Mouse (Mus musculus): ENCODE measurements at regions not wholly inside any gene's neighbourhood (a gene's known extent, or its start where the extent isn't known, plus 50 kb on each side); places are given as distances from the start of the nearest gene placed in this dataset.

DNA sequence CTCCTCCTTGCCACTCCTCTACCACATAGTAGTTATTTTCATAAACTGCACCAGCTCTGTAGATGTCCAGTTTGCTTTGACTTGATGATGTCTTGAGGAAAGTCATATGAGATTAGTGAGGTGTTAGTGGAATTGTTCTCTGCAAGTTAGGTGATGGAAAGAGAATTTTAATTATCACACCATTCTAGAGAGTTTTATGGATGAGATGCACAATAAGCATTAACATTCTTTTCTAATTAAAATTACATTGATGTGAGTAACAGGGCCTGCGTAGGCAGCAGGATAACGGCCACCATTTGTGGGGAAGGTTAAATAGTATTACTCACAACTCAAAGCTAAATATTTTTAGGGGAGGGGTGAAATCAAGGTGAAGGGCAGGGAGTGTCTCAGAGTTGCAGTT lies 466.7 kb downstream of the Pik3r1 start:
- no peak overlapping the region for H3K4me2 ChIP-seq (ENCODE audit: low read depth, low read length)
- no peaks in the 10 kb centered on the region for H3K4me1 ChIP-seq (ENCODE audit: insufficient read depth, low read length)
- H3K27me3 ChIP-seq (ENCODE audit: insufficient read depth, low read length) = no peaks in the 10 kb centered on the region
- DNase-seq (ENCODE audit: low spot score) (no peak), ATAC-seq (no peak)
- no peak overlapping the region for H3K4me3 ChIP-seq (ENCODE audit: low read length)
- no peak for TF ChIP-seq CTCF (IDR thresholded peaks at IDR 0.05; ENCODE audit: low read depth)
- no peak overlapping the region for H3K27ac ChIP-seq
- WGBS = 73% methylated on average over 2 of the region's 2 CpGs
- no peak overlapping the region for H3K9ac ChIP-seq (replicated peaks; ENCODE audit: low read length)
- H3K9me3 ChIP-seq (ENCODE audit: low read length) = no peaks in the 10 kb centered on the region
- H3K36me3 ChIP-seq (ENCODE audit: insufficient read depth, low read length) = no peaks in the 10 kb centered on the region

- TF ChIP-seq CTCF (IDR thresholded peaks at IDR 0.05; ENCODE audit: low read depth) = no peak
- Histone ChIP-seq H3K9ac (replicated peaks; ENCODE audit: low read length) (no peak overlapping the region), H3K36me3 (ENCODE audit: insufficient read depth, low read length) (no peaks in the 10 kb centered on the region), H3K9me3 (ENCODE audit: low read length) (no peaks in the 10 kb centered on the region), H3K27ac (no peak overlapping the region), H3K4me1 (ENCODE audit: insufficient read depth, low read length) (no peaks in the 10 kb centered on the region), H3K4me2 (ENCODE audit: low read depth, low read length) (no peak overlapping the region), H3K4me3 (ENCODE audit: low read length) (no peak overlapping the region), H3K27me3 (ENCODE audit: insufficient read depth, low read length) (no peaks in the 10 kb centered on the region)
- no peak for DNase-seq (ENCODE audit: low spot score)
- WGBS = 95% methylated on average over 4 of the region's 4 CpGs
- no peak for ATAC-seq
These were observed 456.2 kb upstream of the Slc30a5 start for GRCm38 (mm10) chr13:101289407-101289806.

DNA sequence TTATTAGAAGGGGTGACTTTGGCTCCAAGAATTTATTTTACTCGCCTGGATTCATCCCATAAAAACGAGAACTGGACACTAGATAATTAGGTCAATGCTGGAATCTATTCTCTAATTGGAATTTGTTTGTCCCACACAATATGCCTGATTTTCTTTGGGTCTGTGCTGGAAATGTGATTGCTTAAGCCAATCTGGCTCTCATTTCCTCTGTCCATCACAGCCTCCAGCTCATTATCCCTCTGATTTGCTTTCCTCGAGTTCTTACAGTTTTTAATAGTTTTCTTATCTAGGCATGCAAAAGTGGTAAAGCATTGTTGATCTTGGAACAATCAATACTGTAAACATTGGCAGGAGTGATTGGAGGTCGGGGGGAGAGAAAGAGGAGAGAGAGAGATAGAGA lies 453.9 kb upstream of the Slc30a5 start:
- no peak for ATAC-seq
- H3K9ac ChIP-seq (replicated peaks; ENCODE audit: low read length) = no peak overlapping the region
- no peak overlapping the region for H3K4me3 ChIP-seq (ENCODE audit: low read length)
- no peak for TF ChIP-seq CTCF (IDR thresholded peaks at IDR 0.05; ENCODE audit: low read depth)
- H3K9me3 ChIP-seq (ENCODE audit: low read length) = no peaks in the 10 kb centered on the region
- no peaks in the 10 kb centered on the region for H3K27me3 ChIP-seq (ENCODE audit: insufficient read depth, low read length)
- H3K4me1 ChIP-seq (ENCODE audit: insufficient read depth, low read length) = no peaks in the 10 kb centered on the region
- no peak overlapping the region for H3K27ac ChIP-seq
- H3K36me3 ChIP-seq (ENCODE audit: insufficient read depth, low read length) = no peaks in the 10 kb centered on the region
- no peak for DNase-seq (ENCODE audit: low spot score)
- WGBS = 69% methylated on average over 4 of the region's 4 CpGs
- H3K4me2 ChIP-seq (ENCODE audit: low read depth, low read length) = no peak overlapping the region

GRCm38 (mm10) chr13:101286029-101286917 lies 453.0 kb upstream of the Slc30a5 start:
- 72% methylated on average over 15 of the region's 15 CpGs for WGBS
- no peak for ATAC-seq

DNA sequence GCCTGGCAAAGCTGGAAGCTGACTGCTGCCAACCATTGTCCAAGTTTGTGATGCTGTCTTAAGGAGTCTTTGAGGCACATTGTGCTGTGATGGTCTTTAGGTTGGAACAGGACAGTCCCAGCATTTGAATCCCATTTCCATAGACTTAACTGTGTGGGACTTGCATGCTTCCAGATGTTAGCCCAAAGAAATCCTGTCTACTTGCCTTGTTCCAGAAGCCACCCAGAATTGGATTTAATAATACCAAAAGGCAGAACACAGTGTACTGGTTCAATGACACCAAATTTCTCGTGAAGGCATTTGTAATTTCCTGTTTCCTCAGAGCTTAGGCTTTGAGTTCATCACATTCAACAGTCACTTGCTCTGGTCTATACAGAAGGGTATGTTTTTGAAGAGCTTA lies 444.9 kb upstream of the Slc30a5 start:
- Histone ChIP-seq H3K27ac (no peak overlapping the region), H3K36me3 (ENCODE audit: insufficient read depth, low read length) (no peaks in the 10 kb centered on the region), H3K9me3 (ENCODE audit: low read length) (0 out of 2 replicates have a peak, but pooled peaks cover 2% of the 10 kb centered on the region), H3K27me3 (ENCODE audit: insufficient read depth, low read length) (no peaks in the 10 kb centered on the region), H3K4me3 (ENCODE audit: low read length) (no peak overlapping the region), H3K4me2 (ENCODE audit: low read depth, low read length) (no peak overlapping the region), H3K4me1 (ENCODE audit: insufficient read depth, low read length) (no peaks in the 10 kb centered on the region), H3K9ac (replicated peaks; ENCODE audit: low read length) (no peak overlapping the region)
- TF ChIP-seq CTCF (IDR thresholded peaks at IDR 0.05; ENCODE audit: low read depth) = no peak
- DNase-seq (ENCODE audit: low spot score) = no peak
- WGBS = 69% methylated on average over 1 of the region's 1 CpGs
- ATAC-seq = no peak

More at GRCm38 (mm10) chr13:101286029-101286917, 453.0 kb upstream of the Slc30a5 start:
- Histone ChIP-seq H3K9me3 (ENCODE audit: low read length) (no peaks in the 10 kb centered on the region), H3K27me3 (ENCODE audit: insufficient read depth, low read length) (no peaks in the 10 kb centered on the region), H3K4me2 (ENCODE audit: low read depth, low read length) (no peak overlapping the region), H3K4me3 (ENCODE audit: low read length) (no peak overlapping the region), H3K36me3 (ENCODE audit: insufficient read depth, low read length) (no peaks in the 10 kb centered on the region), H3K9ac (replicated peaks; ENCODE audit: low read length) (no peak overlapping the region), H3K27ac (no peak overlapping the region), H3K4me1 (ENCODE audit: insufficient read depth, low read length) (no peaks in the 10 kb centered on the region)
- no peak for TF ChIP-seq CTCF (IDR thresholded peaks at IDR 0.05; ENCODE audit: low read depth)
- DNase-seq (ENCODE audit: low spot score) = no peak

- Histone ChIP-seq H3K27ac (no peak overlapping the region), H3K9ac (replicated peaks; ENCODE audit: low read length) (no peak overlapping the region), H3K4me1 (ENCODE audit: insufficient read depth, low read length) (no peaks in the 10 kb centered on the region), H3K27me3 (ENCODE audit: insufficient read depth, low read length) (no peaks in the 10 kb centered on the region), H3K4me3 (ENCODE audit: low read length) (no peak overlapping the region), H3K36me3 (ENCODE audit: insufficient read depth, low read length) (no peaks in the 10 kb centered on the region), H3K4me2 (ENCODE audit: low read depth, low read length) (no peak overlapping the region), H3K9me3 (ENCODE audit: low read length) (0 out of 2 replicates have a peak, but pooled peaks cover 2% of the 10 kb centered on the region)
- no peak for TF ChIP-seq CTCF (IDR thresholded peaks at IDR 0.05; ENCODE audit: low read depth)
- DNase-seq (ENCODE audit: low spot score) (no peak), ATAC-seq (no peak)
- WGBS = 97% methylated on average over 2 of the region's 2 CpGs
These were observed 443.5 kb upstream of the Slc30a5 start for GRCm38 (mm10) chr13:101276766-101277165.

All from hindbrain, postnatal 0 days (tissue).